Mouse (Mus musculus) ES-Bruce4 (cell line): Measurements from ENCODE around the gene Neurl1a.

Experiments
- CTCF ChIP-seq: IDR thresholded peaks from one replicate; pipeline ENCODE4 v1.8.1; 2011; ENCODE audit warnings: low read depth, low read length
- POLR2A ChIP-seq: IDR thresholded peaks from one replicate; pipeline ENCODE4 v1.8.1; 2011; ENCODE audit warnings: low read length; ENCODE audit not compliant: insufficient read depth

DNA sequence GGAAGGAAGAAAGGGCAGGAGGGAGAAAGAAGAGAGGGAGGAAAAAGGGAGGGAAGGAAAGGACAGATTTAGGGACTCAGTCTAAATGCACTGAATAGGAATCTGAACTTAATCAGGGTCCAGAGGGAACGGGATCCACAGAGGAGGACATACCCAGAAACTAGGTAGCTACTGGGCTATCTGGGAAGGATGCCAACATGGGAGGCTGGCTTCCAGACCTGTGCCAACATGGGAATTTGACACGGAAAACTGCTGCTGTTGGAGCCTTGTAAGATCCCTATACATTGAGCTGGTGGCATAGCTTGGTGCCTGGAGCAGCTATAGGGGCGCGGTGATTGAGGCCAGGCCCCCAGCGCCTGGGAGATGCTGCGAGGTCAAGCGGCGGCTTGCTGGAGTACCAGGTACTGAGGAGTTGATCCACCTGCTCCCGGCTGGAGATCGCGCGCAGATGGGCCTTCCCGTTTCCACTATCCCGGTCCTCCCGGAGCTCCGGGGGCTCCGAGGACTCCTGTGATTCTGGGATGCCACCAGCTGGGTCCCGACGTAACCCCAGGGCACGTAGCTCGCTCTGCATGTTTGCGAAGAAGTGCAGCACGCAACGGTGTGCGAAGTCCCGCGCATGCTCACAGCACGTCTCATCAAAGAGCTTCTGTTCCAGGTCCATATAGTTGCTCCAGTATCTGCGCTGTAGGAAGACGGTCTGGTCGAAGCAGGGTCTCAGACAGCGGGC, 27.1 kb upstream of the Neurl1a start:
- TF ChIP-seq CTCF = no peak
- TF ChIP-seq POLR2A = no peak
